Mouse (Mus musculus): ENCODE results near the gene Dars.
A peak's percentile ranks its signal among the peaks of the same experiment; 100 is the strongest.

The Dars gene

DNA sequence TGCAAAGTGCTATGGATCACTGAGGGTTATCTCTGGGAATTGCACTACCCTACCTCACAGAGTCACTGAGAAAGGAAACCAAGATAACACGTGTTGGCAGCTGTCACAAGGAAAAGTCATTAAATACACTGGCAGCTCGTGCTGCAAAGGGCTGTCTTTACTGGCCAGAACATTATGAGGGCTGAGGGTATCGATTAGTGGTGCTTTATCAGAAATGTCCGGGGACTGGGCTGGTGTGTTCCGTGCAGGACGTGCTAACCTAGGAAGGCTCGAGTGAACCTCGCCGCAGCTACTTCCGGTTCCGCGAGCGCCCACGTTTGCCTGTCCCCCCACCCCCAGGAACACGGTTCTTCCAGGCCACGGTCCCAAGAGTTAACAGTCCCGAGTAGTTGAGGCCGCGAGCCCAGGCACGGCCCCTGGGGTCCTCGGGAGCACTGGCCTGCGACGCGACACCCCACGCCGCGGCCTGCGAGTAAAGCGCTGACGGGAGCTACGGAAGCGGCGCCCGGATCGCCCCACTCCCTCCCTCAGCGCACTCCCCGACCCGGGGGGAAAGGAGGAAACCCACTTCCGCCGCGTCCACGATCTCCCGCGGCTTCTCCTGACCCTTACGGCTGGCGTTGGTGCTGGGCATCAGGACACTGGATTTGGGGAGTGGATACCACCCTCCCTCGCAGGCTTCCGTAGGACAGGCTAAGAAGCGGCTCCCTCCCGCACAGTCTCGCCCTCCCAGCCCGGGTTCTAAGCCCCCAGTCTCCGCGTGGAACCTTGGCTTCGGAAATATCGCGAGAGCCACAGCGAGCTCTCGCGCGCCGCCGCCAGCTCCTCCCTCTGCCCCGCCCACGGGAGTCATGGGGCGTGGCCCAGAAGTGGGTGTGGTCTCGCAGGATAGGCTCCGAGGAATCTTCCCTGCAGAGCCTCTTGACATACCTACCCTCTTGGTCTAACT is at the start of gene Dars:
Gene Dars, minus strand, starts transcription at position 785 of the 949 bp plus-strand sequence.
- peak; percentile 92 to 95 for DNase-seq (ENCODE audit: low spot score in 2 of 2)

GRCm38 (mm10) chr1:128466828-128467227 is 49.7 kb upstream of the Dars start:
- DNase-seq (ENCODE audit: low spot score in 2 of 2): no peak

DNA sequence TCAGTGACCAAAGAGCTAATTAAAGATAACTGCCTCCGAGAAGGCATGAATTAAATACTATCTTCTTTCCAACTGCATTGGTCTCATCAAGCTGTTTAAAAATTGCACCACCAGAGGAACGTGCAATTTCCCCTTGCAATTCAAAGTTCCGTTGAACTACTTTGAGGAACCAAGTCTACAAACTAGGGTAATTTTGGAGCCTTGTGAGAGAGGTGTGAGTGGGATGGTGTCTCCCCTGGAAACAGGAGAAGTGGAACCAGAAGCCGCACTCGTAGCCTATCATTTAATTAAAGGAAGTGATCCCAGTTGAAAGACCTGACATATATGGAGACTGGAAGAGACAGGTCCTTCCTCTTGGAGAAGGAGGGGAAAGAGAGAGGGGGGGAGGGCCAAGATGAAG is 46.3 kb upstream of the Dars start:
- DNase-seq (ENCODE audit: low spot score in 2 of 2): no peak

GRCm38 (mm10) chr1:128462389-128462788 is 45.2 kb upstream of the Dars start:
- DNase-seq (ENCODE audit: low spot score in 2 of 2): no peak

- DNase-seq (ENCODE audit: low spot score in 2 of 2): no peak
Observed at GRCm38 (mm10) chr1:128460780-128461179, 43.6 kb upstream of the Dars start.

DNA sequence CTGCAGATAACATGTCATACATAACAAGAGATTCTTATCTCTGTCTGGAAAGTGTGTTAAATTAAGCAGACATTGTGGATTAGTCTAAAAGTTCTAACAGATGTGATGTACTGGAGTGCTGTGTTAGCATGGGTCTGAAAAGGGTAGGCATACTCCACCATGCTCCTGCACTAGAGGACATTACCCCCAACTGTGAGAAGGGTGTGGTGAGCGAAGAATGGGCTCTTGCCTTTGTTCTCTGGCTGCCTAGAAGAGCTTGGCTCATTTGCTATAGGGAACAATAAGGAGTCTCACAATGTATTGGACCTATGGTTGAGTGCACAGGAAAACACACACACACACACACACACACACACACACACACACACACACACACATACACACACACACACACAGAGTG is 42.3 kb upstream of the Dars start:
- no peak for DNase-seq (ENCODE audit: low spot score in 2 of 2)

- no peak for DNase-seq (ENCODE audit: low spot score in 2 of 2)
Observed at GRCm38 (mm10) chr1:128459011-128459410, 41.8 kb upstream of the Dars start.

DNA sequence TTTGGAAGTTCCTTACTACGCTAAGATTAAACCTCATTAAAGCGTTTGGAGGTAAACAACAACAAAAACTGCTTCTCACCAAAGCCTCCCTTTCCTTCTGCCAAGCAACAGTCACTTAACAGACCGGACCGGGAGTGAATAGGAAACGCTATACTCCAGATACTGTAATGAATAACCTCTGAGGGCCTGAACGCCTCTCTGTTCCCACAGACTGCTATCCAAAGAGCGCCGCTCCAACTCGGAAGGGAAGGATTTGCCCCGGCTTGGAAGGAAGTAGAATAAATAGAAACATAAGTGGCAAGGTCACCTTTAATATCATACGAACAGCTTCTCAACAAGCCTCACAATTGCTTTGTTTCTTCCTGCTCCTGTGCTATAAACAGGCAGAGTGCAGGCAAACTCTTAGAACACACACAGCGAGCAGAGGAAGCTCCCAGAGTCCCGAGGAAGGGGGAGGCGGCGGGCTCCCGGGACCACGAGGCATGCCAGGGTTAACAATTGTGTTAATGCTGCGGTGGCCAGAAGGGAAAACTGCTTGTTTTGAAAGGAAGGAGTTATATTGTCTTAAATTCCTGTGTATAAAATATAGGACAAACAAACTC is 39.8 kb upstream of the Dars start:
- no peak for DNase-seq (ENCODE audit: low spot score in 2 of 2)

DNA sequence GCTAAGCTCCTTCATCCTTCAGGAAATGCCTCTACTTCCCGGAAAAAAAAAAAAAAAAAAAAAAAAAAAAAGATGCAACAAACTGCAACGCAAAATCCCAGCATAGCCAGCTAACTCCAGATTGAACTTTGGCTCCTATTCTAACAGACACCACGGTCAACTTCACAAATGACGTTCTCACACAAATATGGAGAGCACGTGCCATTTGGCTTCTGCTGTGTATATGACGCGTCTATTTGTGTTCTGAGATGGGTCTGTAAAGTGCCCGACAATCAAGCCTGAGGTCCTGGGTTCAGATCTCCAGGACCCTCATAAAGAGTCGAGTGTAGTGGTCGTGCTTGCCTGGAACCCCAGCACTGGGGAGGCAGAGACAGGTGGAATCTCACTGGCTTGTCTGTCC is 39.1 kb upstream of the Dars start:
- DNase-seq (ENCODE audit: low spot score in 2 of 2): no peak

DNA sequence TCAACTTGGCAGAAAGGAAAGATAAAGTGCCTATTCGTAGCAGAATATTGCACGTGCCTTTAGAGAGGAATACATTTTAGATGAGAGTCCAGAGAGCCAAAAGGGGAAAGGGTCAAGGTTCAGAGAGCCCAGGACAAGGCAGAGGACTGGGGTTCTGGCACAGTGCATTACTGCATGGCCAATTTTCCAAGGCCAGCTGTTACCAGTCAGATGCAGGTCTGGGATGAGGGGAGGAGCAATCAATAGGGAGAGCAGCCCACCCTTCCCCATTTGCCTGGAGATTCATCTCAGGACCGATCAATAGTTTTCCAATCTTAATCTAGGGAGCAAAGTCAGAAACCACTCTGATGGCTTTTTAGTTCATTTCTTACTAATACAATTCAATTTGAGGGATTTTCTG is 35.0 kb upstream of the Dars start:
- no peak for DNase-seq (ENCODE audit: low spot score in 2 of 2)

- no peak for DNase-seq (ENCODE audit: low spot score in 2 of 2)
Observed at GRCm38 (mm10) chr1:128451183-128451582, 34.0 kb upstream of the Dars start.

- peak; percentile 64 to 67 for DNase-seq (ENCODE audit: low spot score in 2 of 2)
Observed at GRCm38 (mm10) chr1:128447206-128447902, 30.2 kb upstream of the Dars start.

DNA sequence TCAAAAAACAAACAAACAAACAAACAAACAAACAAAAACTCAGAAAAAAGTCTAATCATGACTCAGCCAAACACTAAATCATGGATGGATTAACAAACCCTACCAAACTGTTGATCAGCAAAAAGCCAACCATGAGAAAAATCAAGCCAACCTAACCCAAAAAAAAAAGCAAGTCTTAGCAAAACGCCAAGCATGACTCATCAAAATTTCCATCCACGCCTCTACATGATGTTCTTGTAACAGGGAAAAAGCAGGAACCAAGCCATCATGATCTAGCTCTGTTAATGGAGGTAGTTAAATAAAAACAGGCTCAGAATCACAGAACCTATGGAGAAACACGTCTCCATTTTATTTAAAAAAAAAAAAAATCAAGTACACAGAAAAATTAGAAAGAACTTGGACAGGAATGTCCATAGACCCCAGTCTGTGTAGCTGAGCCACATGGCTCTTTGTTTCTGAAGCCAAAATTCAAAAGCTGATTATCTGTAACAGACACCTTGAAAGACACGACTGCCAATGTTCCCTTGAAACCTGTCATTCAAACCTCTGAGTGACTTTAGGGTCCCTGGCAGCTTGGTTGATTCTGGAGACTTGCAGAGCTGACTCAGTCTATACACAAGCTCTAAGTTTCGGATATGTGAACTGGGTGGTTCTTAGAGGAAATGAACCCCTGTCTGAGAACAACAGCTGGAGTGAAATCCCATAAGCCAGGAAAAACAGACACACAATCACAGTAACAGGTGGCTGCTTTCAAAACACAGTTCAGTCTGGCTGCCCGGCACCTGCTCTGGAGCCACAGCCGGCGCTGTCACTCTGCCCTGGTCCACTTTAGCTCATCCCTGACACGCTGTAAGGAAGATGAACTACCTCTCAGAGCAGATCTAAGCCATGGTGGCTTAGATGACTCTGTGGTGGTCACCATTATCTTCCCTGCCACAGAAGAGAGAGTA is 27.0 kb upstream of the Dars start:
- no peak for DNase-seq (ENCODE audit: low spot score in 2 of 2)

DNA sequence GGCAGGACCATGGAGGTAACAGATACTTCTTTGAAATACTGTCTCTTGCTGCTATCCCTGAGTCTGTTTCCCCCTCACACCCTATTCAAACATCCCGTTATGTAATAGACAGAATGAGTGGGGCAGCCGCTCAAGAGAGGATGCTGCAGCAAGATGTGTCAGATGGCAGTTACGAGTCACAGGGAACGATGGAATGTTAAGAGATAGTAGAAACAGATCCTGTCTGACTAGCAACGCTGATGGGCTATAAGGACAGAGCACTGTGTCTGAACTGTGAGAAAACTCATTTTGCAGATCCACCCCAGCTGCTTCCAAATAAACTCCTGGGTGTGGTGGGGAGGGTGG is 23.9 kb upstream of the Dars start:
- no peak for DNase-seq (ENCODE audit: low spot score in 2 of 2)

DNA sequence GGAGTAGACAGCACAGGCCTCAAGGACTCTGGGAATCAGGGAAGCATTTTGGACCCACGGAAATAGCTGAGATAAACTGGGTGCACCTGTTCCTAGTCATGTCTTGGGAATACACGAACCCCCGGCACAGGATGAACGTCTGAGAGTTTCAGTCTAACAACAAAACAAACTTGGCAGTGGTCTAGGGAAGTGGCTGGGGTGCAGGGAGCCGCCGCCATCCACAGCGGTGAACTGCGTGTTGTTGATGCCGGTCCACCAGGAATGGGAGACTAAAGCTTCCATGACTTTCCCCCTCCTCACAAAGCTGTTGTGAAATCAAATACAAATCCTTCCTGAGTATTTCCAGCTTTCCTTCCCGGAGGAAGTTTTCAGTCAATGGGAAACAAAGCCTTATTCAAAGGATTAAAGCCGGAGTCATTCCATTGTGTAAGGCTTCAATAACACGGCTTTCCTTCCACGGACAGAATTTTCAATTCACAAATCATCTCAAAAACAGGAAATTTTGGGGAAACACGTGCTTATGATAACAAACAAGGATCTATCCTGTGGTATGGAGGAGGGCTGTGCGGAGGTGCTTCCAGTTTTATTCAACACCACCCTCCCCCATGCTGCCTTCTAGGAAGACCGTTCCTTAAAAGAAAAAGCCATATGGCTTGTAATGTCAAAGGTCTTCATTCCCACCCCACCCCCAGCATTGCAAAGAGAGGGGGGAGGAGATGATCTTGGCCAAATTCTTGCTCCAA is 23.4 kb upstream of the Dars start:
- no peak for DNase-seq (ENCODE audit: low spot score in 2 of 2)

DNA sequence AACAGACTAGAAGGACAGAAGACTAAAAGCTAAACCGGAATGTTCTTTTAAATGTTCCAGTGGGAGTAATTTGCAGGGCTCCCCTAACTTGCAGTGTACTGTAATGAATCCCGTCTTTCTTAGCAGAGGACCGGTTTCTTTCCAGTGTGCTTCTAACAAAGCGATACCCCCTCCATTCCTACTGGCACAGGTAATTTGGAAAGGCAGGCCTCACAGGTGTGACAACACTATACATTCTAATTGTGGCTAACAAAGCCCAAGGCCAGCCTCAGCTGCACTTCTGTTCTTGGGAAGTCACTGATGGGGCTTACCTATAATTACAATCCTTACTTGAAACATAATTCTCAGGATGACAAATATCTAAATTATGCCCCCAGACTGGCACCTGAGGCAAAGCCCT is 22.4 kb upstream of the Dars start:
- DNase-seq (ENCODE audit: low spot score in 2 of 2): no peak

DNA sequence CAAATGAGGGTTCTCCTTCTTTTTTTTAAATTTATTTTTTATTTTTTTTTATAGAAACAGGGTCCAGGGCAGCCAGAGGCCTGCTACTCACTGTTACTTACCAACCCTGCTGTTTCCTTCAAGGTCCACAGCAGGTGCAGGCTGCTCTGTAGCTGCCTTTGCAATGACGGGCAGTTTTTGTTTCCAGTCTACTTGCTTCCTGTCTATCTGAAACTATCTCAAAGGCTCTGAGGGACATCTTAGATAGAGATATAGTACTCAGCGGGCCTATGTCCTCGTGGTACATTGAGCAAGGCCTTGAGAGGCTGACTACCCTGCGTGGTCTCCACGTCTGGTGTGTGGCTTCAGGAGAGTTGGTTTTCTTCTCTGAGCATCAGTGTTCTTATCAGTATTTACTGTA is 21.4 kb upstream of the Dars start:
- DNase-seq (ENCODE audit: low spot score in 2 of 2): no peak

GRCm38 (mm10) chr1:128437276-128437675 is 20.1 kb upstream of the Dars start:
- DNase-seq (ENCODE audit: low spot score in 2 of 2): no peak

GRCm38 (mm10) chr1:128436015-128436414 is 18.8 kb upstream of the Dars start:
- peak; percentile 28 to 66 for DNase-seq (ENCODE audit: low spot score in 2 of 2)

GRCm38 (mm10) chr1:128435551-128435950 is 18.4 kb upstream of the Dars start:
- no peak for DNase-seq (ENCODE audit: low spot score in 2 of 2)

GRCm38 (mm10) chr1:128424928-128425327 is 7.8 kb upstream of the Dars start:
- DNase-seq (ENCODE audit: low spot score in 2 of 2): no peak

Measured in natural killer cell, adult 2 months (primary cell).